Comparison of ENCODE assay signal across 8 mouse cellular contexts in genomic region chr4:63545231-63545958, GRCm38 (mm10). TPM values are rescaled to one million over a fixed set of nuclear protein-coding genes. Genes with fewer than 3 reads are reported as not detected.
DNase-seq lines count a peak whose midpoint lies in the region; ATAC-seq and TF ChIP-seq lines count a peak whose summit lies in the region.

No protein-coding gene starts in this region.

- peaks cover 17% of the 10 kb centered on the region for H3K36me3 ChIP-seq in midbrain, embryonic 13.5 days

- intact Hi-C loops in left cerebral cortex, postnatal 4 days (cut with DNase I) = no loop called here

- WGBS in midbrain, embryonic 13.5 days = 12% methylated on average over 26 of the region's 26 CpGs

- H3K27me3 ChIP-seq in midbrain, embryonic 13.5 days = no peaks in the 10 kb centered on the region

- no peak for TF ChIP-seq POLR2A in brain, embryonic 14.5 days (IDR thresholded peaks at IDR 0.05; ENCODE audit: borderline replicate concordance, extremely low read depth, insufficient read depth, insufficient read length, poor library complexity, severe bottlenecking)

- H3K4me3 ChIP-seq in midbrain, embryonic 13.5 days (replicated peaks) = peak overlapping the region; percentile 78

- TF ChIP-seq CTCF in brain, embryonic 14.5 days (IDR thresholded peaks at IDR 0.05; ENCODE audit: borderline replicate concordance, extremely low read depth, insufficient read depth, insufficient read length) = no peak

- ATAC-seq in midbrain, embryonic 13.5 days = peak; percentile 1; the same call in 1 of the 2 replicates

- peak overlapping the region; percentile 82 for H3K27ac ChIP-seq in midbrain, embryonic 13.5 days

- H3K9me3 ChIP-seq in midbrain, embryonic 13.5 days = no peaks in the 10 kb centered on the region

- H3K4me2 ChIP-seq in midbrain, embryonic 13.5 days (replicated peaks) = peak overlapping the region; percentile 81

- H3K9ac ChIP-seq in midbrain, embryonic 13.5 days (replicated peaks) = peak overlapping the region; percentile 91

- H3K4me1 ChIP-seq in midbrain, embryonic 13.5 days (replicated peaks) = peaks cover 34% of the 10 kb centered on the region

- peak; percentile 11 for DNase-seq in kidney, adult 18-20 months
- DNase-seq in kidney, postnatal 36 days = no peak
- DNase-seq in brain, embryonic 14.5 days (ENCODE audit: low read depth) = peak; percentile 27
- peak; percentile 41 for DNase-seq in induced T-regulatory cell, adult 2 months (ENCODE audit: low read depth)
- no peak for DNase-seq in left cerebral cortex, postnatal 4 days
- DNase-seq in thymus, postnatal 10 days (ENCODE audit: low spot score in 2 of 2) = no peak
- no peak for DNase-seq in cerebellum, postnatal 4 days (ENCODE audit: low spot score in 2 of 2)

RNA-seq across cellular contexts. Expression of gene Atp6v1g1, which starts 0.8 kb away (rescaled TPM):
- 190 and 216 TPM in 2 replicates for polyA plus RNA-seq in brain, embryonic 14.5 days (2012; rRNA removed)
- 461 and 466 TPM in 2 replicates for polyA plus RNA-seq in midbrain, embryonic 13.5 days (2015; fragmentation: Nextera tagmentation; extraction: Ambion mirVana)
- 100 to 1,000 TPM; 142 to 154 TPM for total RNA-seq in left cerebral cortex, postnatal 4 days (2021)

RNA-seq across cellular contexts. Expression of gene Tmem268, which starts 13.2 kb away (rescaled TPM):
- polyA plus RNA-seq in brain, embryonic 14.5 days (2012; rRNA removed) = 5.2 and 5.3 TPM in 2 replicates
- 2.7 and 2.8 TPM in 2 replicates for polyA plus RNA-seq in midbrain, embryonic 13.5 days (2015; fragmentation: Nextera tagmentation; extraction: Ambion mirVana)
- total RNA-seq in left cerebral cortex, postnatal 4 days (2021) = 1 to 10 TPM; 3.9 to 4.4 TPM

RNA-seq across cellular contexts. Expression of gene Whrn, which starts 49.6 kb away (rescaled TPM):
- 28.2 and 30.9 TPM in 2 replicates for polyA plus RNA-seq in brain, embryonic 14.5 days (2012; rRNA removed)
- 6.6 and 10.3 TPM in 2 replicates for polyA plus RNA-seq in midbrain, embryonic 13.5 days (2015; fragmentation: Nextera tagmentation; extraction: Ambion mirVana)
- total RNA-seq in left cerebral cortex, postnatal 4 days (2021) = 10 to 100 TPM; 24.9 to 28.6 TPM

RNA-seq across cellular contexts. Expression of gene Gm11213, which starts 59.7 kb away (rescaled TPM):
- polyA plus RNA-seq in brain, embryonic 14.5 days (2012; rRNA removed) = not detected in 2 replicates
- not detected in 2 replicates for polyA plus RNA-seq in midbrain, embryonic 13.5 days (2015; fragmentation: Nextera tagmentation; extraction: Ambion mirVana)
- not detected for total RNA-seq in left cerebral cortex, postnatal 4 days (2021)

Comparison
In these comparisons a context has a peak if more than half of its experiments do, and no peak if none do; other contexts are left out.
1. DNase-seq: peak in kidney, adult 18-20 months (single experiment), brain, embryonic 14.5 days (single experiment) and induced T-regulatory cell, adult 2 months (single experiment); none in kidney, postnatal 36 days (0 of 2), left cerebral cortex, postnatal 4 days (single experiment), thymus, postnatal 10 days (0 of 2) and cerebellum, postnatal 4 days (0 of 2).